Mouse (Mus musculus) adrenal gland, adult 18-20 months (tissue): ENCODE measurements at regions not wholly inside any gene's neighbourhood (a gene's known extent, or its start where the extent isn't known, plus 50 kb on each side); places are given as distances from the start of the nearest gene placed in this dataset.

Experiments used
- DNase-seq, 2 experiments: peaks; one replicate each; pipeline ENCODE4 v3.0.0; 2021 to 2022; ENCODE audit warnings: low spot score in 2 of 2

DNA sequence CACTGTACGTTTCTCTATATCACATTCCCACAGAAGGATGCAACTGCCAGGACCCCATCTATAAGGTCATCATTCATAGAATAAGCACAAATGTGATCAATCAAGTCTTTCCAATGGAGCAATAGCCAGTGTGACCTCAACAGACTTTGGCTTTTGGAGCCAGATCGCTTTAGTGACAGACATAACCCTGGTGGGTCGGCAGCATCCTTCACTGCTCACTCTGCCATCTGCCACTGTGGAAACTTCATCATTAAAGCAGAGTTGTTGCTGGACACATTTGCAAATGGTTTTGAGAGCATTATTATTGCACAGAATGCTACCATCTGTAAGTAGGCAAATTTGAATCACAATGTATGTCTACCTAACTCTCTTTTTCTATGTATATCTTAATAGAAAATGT, 212.9 kb upstream of the Gk2 start:
- no peak for DNase-seq

DNA sequence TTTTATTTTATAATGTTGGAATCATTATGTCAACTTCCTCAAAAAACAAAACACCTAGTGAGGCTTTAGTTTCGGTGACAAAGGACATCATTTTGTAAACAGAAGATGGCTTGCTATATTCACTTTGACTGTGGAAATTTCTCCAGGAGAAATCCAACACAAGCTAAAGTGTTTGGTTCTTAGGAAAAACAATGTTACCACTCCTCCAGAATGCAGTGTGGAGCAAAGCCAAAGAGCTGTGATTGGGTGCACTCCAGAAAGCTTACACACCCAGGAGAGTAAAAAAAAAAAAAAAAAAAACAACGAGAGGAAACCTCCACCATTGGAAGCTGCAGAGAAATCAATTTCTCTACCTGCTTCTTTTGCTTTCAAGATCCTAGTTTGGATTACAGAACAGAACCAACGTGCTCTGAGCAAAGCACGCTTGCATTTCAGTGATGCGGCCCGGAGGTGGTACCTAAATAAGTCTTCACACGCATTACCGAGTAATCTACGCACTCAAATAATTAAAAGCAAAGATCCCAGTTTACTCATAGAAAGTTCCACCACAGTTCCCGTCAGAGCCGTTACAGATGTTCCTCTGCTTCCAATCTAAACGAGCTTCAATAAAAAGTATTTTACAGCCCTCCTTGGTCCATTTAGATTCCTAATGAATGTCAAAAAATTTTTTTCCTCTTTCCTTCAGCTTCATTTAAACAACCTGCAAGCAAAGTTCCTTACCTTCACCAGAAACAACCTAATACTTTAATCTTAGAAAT, 199.5 kb upstream of the Gk2 start:
- DNase-seq, result no peak

DNA sequence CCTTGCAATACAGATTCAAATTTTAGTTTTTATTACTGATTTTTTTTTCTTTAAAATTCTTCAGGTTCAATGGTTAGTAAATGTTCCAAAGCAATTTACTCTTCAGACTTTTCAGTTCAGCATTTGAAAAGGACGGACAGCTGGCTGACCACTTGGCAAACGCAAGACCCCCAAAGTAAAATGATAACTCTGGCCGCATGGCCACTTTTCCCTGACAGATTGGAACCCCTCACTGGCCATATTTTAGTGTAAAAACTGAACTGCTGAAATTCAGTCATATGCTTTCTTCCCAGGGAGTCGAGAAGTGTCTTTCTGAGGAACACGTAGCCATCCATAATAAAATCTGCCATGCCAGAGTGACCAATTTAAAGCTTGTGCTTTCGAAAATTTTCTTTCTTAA, 198.4 kb upstream of the Gk2 start:
- DNase-seq, result no peak

DNA sequence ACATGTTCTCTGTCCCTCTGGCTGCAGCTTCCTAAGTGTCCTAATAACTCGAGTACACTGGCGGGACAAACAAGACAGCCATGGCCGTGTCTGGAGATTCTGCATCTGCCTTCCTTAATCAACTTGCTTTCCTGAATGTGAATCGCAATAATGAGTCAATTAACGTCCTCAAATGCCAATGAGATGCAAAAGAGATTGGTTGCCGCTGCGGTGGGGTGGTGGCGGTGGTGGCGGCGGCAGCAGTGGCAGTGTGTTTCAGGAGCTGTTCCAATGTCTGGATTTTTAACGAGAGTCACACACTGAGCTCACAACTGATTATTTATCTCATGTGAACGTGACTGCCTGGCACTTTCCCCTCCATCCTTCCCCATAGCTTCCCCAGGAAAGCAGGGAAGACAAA, 197.6 kb upstream of the Gk2 start:
- DNase-seq, result no peak

DNA sequence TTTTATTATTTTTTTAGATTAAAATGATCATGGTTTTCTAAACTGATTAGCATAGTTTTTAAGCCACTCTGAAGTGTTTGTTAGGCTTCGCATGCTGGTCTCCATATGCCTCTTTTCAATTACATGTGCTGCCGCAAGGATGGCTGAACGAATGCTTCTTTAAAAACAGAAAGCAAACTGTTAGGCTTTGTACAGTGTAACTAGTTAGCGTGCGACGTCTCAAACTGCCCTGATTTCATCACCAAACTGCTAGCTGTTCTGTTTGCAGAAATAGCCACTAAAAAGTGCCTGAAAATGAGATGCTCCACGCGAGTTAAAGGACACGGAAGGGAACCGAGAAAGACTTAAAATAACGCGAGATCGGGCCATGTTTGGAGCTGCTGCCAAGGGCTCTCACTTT, 185.4 kb upstream of the Gk2 start:
- DNase-seq, result no peak

DNA sequence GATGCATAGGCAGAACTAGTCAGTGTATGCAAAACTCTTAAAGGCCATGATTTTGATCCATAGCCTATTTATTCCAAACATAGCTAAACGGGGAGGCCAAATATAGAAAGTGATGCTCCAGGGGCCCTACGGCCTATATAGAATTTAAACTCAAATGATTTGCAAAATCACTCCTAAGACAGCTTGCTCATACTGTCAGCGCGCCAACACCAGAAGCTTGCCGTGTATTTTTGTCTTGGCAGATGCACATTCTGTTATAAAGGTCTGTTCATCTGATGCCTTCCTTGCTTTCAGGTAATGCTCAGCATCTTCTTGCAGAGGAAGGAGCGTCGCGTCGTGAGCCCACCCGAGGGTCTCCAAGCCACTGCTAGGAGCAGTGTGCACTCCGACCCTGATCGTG, 184.8 kb upstream of the Gk2 start:
- DNase-seq, result no peak

DNA sequence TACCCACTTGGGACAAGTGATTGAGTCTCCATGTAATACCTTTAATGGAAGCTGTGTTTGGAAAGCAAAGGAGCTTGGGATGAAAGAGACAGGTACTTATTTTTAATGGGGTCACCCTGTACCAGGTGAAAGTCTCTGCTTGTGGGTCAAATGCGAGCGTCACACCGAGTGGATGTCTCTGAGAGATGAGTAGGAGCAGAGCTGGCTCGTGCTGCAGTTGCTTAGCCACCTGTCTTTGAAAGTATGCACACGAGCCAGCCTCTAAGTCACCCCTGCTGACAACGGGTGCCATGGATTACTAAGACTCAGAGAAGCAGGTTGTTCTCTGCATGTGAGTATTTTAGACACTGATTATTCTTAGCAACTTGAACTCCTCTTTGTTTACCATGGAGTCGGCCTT, 179.5 kb upstream of the Gk2 start:
- no peak for DNase-seq

DNA sequence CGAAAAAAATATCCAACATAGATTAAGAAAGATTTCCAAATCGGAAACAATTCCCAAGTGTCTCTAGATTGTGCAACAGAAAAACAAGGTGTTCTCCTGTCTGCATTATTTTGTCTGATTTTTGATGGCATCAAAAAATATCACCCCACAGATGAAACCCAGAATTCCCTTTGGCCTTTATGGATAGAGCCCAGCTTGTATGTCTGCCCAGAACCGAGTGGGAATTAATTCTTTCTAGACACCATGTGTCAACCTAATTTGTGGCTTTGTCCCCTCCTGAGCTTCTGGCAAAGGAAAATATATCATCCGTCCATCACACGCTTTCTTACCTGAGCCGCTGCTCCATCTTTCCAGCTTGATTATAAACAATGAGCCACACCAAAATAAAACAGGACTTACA, 176.9 kb upstream of the Gk2 start:
- no peak for DNase-seq

DNA sequence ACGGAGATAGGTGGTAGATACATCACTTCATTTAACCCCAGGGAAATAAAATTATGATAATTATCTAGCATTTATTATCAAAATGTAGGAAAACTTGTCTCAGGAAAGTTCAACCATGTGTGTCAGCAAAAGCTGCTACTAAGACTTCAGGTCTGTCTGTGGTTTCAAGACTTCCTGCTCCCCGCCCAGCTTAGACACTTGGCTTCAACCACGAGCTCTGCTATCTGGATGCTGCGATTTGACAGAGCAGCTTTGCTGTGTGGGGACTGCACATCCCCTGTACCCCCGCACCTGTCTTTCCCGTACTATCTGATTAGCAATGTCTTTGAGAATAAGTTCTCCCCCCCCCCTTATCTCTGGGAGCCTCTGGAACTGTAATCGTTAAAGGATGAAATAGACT, 176.0 kb upstream of the Gk2 start:
- no peak for DNase-seq

DNA sequence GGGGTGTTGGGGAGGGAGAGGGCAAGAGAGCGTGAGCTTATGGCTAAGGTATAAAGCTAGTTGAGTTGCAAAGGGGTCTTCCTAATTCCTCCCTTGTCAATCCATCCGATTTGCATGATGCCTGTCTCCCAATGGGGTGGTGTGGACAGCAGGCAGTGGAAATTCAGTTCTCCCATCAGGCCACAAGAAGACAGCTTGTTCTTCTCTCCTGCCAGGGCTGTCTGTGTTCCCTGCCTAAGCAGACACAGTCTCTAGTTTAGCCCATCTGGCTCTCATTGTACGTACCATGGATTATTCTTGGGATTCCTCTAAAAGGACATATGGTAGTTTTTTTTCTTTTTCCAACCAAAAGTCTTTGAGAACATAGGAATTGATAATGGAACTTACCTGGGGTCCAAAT, 168.4 kb upstream of the Gk2 start:
- no peak for DNase-seq

DNA sequence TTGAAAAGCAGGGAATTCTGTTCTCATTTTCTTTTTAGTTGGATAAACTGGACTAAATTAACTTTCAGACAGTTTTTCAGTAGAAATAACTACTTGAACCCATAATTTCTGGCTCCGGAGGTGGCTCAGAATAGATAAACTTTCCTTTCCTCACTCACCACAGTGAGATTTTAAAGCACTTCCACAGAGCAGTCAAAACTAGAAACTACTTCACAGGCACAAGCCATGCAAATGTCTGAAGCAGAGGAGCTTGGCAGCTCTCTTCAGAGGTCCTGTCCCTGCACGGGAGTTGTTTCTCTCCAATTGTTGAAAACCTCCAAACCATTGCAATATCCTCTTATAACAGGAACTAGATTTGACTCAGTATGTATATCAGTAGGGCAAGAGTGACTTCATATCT, 163.1 kb upstream of the Gk2 start:
- DNase-seq, result no peak

DNA sequence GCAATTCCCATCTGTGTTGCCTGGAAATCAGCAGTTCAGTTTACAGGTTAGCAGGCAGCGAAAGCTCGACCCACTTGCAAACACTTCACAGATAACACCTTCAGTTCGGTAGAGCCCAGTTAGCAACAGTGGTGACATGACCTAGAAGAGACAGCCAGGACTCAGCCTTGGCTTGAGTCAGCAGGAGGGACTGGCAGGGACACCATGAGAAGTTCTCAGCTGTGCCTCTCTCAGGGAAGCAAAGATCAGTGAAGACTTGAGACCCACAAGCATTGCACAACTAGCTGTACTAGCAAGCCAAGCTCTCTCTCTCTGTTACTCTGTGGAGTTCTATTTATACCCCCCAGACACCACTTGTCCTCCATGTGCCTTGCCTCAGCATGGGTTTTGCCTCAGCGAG, 161.6 kb upstream of the Gk2 start:
- no peak for DNase-seq

DNA sequence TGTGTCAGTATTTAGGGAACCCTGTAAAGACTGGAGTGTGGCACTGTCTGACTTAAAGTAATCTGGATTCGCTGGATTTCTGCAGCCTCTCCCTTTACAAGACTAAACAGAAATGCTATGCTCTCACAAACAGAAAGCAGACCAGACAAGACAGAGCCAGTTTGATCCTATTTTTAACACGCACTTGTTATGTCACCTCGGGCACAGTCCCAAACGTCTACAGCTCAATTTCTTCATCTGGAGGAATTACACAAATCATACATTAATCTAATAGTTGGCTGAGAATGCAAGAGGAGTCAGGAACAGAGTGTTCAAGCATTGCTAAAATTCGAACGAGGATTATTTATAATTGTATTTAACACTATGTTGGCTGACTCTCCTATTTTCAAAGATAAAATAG, 145.4 kb upstream of the Gk2 start:
- DNase-seq, result peak in 1 of 2 experiments; percentile 27

DNA sequence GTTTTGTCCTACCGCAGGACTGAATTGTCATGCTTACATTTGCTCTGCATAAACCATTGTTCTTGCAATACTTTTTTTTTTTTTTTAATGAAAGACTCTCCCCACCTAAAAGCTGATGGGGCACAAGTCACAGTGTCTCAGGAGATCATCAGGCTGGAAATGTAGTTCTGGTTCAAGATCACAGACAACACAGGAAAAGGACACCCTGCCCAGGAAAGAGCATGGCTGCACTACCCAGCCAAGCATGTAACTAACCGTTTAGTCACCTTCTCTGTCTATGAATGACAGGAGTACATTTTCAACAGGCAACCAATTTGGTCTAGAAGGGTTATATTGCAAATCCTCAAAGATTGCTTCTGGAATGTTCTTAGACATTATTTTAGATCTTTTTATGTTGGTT, 144.6 kb upstream of the Gk2 start:
- no peak for DNase-seq

DNA sequence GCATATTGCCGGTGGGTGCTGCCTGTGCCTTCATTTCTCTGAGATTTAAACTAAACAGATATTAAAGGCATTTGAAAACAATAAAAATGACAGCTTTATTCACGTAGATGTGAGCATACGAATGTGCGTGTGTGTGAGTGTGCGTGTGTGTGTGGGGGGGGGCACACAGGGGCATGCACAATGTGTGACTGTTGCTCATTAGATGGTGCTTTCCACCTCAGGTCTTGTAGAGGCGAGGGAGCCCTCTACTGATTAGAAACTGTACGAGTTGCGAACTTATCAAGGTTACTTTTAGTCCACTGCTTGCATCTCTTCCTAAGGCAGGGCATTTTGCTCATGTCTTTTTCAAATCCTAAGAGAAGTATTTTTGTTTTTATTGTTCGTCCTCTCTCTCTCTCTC, 141.9 kb upstream of the Gk2 start:
- no peak for DNase-seq

DNA sequence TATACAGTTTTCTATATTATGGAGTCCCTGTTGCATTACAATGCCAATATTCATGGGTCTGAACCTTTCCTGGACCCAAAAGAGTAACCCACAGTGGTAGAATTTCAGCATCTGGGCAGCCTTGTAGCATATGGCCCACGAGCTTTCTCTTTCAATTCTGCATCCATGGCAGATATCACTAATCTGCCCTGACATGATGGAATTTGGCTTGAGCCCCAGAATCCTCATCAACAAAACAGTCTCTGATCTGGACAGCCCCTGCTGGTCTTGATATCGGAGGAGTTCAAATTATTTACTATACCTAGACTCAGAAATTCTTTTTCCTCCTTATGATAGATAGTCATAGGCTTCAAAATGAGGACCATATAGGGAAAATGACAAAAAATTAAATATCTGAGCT, 139.1 kb upstream of the Gk2 start:
- no peak for DNase-seq

DNA sequence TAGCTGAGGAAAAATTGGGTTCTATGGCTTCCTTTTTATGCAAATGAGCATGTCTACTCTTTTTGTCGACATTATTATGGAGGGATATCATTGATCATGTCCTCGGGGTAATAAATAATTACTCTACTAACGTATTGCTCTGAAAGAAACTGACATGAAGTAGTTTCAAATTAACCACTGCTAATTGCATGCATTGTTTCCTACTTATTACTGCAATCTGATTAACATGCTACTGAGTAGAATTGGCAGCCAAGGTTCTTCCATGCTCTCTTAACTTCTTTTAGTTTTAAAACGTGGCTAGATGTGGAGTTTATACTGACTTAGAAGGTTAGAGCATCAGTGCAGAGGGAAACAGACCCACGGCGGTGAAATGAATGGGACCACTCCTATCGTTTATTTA, 137.3 kb upstream of the Gk2 start:
- DNase-seq, result no peak

DNA sequence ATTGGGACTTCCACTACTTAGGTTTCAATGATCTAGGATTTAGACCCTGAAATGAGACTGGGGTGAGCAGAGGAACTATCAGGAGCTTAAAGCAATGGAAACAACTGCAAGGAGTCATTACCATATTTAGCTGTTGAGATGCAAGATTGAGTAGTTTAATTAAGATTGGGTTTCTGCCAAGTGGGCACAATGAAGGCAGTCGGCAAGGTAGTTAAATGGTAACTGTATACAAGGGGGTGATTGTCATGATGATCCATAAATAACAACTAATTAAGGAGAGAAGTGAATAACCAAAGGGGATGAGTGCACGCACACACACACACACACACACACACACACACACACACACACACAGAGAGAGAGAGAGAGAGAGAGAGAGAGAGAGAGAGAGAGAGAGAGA, 125.7 kb upstream of the Gk2 start:
- no peak for DNase-seq

DNA sequence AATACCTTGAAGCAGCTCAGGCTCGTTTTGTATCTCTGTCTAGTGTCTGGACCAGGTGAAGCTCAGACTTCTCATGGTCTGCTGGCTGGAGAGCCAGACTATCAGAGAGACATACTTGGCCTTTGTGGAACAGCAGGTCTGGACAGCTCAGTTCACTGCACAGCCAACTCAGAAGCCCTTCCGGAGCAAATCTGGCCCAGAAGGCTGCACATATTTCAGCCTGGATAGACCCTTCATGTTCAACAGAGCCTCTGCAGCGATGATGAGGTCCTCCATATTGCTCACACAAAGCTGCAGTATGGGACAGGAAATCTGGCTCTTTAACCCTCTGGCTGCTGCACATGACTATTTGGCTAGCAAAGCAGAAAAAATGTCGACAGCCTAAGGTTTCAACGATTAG, 108.7 kb upstream of the Gk2 start:
- DNase-seq, result no peak

DNA sequence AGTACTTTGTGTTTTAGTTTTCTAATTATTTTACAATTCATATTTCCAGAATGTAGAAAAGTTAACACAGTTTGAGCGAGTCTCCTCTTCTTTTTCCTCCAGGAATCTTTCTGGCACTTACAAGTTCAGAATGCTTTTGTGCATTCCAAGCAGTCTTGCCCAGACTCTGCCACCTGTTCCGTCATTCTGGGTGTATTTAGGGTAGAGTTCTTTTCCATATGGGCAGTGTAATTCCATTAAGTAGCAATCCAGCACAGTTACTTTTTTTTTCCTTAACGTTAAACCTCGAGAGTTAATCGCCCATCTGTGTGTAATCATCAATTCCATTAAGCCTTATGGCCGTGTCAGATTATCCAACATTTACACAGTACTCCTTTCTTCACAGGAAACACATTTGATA, 106.9 kb upstream of the Gk2 start:
- no peak for DNase-seq

DNA sequence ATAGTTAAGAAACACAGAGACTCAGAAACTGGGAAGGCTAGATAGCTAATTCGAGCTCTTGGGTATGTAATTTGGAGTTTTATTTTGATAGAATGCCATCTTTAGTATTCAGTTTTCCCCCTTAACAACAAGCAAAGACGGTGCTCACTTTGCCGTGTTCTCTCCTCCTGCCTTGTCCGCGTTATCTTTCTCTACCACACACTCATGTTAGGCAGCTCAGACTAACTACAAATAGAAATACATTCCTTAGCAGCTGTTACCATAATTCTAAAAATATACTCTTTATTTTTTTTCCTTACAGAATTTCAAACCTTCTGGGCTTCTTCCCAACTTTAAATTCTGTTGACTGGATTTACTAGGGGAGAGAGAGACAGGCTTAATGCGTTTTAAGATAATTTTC, 97.5 kb upstream of the Gk2 start:
- no peak for DNase-seq

DNA sequence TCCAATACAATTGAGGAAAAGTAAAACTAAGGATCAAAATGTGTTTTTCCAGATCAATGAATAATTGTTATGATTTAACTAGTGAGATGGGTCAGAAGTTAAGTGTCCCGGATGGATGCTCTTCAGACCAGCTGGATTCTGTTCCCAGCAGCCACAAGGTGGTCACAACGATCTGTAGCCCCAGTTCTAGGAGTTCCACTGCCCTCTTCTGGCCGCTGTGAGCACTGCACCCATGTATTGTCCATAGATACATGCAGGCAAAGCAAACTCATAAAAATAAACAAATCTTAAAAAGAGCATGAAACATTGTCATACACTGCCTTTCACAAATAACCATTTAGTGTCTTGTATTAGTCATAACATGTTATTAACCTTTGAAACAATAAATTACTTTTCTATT, 96.3 kb upstream of the Gk2 start:
- peak in 1 of 2 experiments; percentile 20 for DNase-seq

DNA sequence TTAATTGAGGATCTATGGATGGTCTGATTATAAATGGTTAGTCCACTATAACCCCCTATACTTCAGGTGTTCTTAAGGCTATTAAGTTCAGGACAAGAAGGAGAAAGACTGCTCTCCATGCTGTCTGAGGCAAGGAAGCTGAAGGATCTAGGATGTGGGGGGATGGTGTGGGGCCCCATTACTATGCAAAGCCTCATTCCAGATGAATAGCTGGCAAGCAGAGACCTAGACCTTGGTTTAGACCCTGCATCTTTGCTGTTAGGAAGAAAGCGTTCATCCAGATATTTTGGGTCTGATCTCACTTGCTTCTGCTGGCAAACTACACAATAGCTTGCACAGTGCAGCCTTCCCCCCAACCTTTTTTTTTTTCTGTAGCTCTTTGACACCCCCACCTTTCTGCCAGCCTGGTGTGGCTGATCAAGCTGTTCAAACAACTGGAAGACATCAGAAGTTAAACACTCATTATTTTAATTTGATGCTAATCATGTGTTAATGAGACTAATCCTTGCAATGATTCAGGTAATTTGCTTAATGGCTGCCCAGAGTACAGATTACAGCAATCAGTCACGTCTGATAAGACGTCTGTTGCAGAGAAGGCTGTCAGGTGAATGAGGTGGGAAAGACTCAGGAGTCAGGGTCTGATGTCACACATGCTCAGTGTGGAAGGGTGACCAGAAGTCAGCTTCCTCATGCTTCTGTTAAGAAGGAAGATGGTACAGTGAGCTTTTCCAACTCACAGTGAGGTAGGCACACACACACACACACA, 80.9 kb upstream of the Gk2 start:
- no peak for DNase-seq
